Mouse (Mus musculus) frontal cortex, adult 2 months (tissue): ENCODE data around the gene Sugp1. TPM values are rescaled to one million over a fixed set of nuclear protein-coding genes. Genes with fewer than 3 reads are reported as not detected.
A peak's percentile ranks its signal among the peaks of the same experiment; 100 is the strongest.
"Not testable (repeated sequence)": the region's sequence is repeated elsewhere in the genome, so short reads cannot be mapped to it uniquely, and the experiment has no call there.

Experiments used
- DNase-seq, 2 experiments: peaks; one replicate each; pipeline ENCODE4 v3.0.0; 2022; ENCODE audit warnings: low spot score in 1 of 2; ENCODE audit errors: extremely low spot score in 1 of 2
- polyA plus RNA-seq: library from polyadenylated mRNA; depleted of rRNA; stranded (reverse); fragments of >200 nt; gene quantifications from 2 replicates; pipeline ENCODE4 v1.2.3, GENCODE M21; 2012

The Sugp1 gene
- polyA plus RNA-seq, 1 experiment = 40.8 TPM

DNA sequence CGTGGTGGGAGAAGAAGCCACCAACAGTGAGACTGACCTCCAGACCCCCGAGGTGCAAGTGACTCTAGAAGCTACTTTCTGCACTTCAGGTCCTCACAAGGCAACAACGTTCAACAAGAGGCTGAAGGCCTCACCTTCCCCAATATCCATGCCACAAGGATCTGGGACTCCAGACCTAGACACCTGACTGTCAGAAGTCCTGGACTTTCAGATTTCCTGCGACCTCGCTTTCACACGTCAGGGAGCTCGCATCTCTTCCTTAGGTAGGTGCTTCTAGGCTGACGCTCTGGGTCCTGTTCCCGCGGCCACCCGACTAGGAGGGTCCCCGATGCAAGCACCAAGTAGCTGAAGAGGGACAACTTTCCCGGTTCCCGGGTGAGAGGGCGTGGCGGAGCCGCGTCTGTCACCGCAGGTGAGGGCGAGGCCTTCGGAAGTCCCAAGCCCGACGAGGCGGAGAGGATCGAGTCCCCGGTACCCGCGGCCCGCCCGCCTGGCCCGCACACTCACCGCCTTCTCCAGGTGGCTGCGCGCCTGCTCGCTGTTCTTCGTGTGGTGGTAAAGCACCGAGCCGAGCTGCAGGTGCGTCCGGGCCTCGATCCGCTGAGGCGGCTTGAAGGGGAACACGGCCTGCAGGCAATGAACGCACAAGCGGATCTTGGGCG is 597 bp upstream of the Sugp1 start:
- peak in 1 of 2 experiments; percentile 19 for DNase-seq

DNA sequence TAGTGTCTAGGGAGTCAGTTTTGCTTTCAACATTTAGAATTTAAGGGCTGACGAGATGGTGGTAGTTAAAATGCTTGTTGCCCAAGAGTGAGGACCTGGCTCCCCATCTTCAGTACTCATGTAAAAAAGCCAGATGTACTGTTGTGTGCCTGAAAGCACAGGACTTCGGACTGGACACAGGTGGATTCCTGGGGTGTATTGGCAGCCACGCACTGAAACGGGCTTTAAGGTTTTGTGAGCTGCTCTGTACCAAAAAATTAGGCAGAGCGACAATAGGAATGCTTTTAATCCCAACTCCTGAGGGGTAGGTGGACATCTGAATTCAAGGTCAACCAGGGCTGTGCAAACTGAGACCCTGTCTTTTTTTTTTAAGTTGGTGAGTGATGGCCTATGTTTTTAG is 1.4 kb downstream of the Sugp1 start:
- DNase-seq = no peak

DNA sequence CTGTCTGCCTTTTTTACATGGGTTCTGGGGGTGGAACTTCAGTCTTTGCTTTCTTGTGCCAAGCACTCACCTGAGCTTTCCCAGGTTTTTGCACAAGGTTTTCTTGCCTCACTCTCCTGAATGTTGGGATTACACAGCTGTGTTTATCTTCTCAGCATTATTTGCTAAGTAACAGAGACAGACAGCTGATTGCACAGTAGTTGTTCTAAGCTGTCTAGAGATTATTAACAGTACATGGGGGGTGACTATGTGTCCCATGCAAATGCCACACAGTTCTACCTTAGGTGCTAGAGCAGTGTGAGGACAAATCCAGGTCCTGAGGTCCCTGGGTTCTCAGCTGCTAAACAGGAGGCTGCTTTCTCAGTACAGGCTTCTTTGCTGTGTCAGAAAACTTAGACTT is 7.0 kb downstream of the Sugp1 start:
- DNase-seq = no peak

DNA sequence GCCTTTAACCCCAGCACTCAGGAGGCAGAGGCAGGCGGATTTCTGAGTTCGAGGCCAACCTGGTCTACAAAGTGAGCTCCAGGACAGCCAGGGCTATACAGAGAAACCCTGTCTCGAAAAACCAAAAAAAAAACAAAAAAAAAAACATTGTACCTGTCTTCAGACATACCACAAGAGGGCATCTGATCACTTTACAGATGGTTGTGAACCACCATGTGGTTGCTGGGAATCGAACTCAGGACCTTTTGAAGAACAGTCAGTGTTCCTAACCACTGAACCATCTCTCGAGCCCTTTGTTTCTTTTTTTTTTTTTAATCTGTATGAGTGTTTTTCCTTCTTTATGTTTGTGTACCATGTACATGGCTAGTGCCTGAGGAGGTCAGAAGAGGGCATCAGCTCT is 7.8 kb downstream of the Sugp1 start:
- not testable (repeated sequence) for DNase-seq

DNA sequence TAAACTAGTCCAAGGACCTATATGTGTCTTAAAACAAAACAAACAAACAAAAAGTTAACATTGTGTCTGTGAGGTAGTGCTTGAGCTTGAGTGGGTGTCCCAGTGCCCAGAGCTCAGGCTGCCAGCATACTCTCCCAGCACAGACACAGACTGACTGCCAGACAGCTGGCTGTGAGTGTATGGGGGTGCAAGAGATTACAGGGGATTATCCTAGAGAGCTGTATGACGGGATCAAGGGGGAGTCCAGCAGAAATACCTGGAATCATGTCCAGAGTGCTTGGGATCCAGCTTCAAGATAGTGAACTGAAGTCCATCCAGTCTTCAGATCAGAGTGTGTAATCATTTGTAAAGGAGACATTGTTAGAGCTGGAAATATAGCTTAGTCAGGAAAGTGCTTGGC is 15.1 kb downstream of the Sugp1 start:
- no peak for DNase-seq

DNA sequence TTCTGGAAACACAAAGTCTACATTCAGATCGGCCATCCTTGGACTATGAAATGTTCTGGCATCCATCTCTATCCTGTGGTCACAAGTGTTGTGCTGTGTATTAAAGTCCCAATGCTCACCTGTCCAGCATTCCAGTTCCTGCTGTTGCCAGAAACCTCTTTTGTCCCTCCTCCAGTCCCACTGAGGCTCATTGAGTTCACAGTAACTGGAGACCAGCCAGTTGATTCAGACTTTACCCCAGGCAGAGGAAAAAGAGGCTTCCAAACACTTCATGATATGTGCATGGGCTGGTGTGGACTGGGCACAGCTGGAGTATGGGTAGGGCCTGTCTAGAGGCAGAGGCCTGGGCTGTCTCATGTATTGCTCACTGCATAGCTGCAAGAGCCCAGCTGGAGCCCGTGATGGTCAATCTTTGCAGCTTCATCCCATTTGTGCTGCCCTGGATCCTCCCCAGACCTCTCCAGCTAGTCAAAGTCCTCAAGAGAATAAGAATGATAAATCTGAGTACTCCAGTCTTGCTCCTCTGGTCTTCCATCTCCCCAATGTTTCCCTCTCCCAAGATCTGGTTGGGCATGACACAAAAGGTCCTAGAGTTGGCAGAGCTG is 29.3 kb downstream of the Sugp1 start:
- DNase-seq = no peak

DNA sequence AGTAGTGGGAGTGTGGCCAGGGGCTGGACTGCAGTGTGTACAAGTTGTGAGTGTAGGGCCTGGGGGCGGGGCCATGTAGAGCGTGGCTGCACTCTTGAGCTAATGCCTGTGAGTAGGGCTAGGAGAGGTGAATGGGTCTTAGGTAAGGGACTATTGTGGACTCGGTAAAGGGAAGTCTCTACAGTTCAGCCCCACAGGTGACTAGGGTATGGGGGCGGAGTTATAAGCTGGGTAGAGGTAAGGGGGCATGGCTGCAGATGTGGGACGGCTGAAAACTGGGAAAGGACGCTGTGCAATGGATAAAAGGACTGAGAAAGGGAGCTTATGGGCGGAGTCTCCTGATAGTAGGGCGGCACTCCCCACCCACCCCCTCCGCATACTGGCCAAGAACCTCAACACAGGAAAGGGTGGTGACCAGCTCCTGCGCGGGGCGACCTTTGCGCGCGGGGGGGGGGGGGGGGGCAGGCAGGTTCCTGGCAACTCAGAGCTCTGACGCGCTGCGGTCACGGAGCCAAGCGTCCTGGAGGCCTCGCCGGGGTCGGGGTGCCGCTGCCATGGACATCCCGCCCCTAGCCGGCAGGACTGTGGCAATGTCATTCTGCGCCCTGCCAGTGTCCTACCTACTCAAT is 29.9 kb downstream of the Sugp1 start, which contains the start of gene Tm6sf2:
Gene Tm6sf2, plus strand, starts transcription at position 484 of the 629 bp plus-strand sequence.
- DNase-seq = no peak

DNA sequence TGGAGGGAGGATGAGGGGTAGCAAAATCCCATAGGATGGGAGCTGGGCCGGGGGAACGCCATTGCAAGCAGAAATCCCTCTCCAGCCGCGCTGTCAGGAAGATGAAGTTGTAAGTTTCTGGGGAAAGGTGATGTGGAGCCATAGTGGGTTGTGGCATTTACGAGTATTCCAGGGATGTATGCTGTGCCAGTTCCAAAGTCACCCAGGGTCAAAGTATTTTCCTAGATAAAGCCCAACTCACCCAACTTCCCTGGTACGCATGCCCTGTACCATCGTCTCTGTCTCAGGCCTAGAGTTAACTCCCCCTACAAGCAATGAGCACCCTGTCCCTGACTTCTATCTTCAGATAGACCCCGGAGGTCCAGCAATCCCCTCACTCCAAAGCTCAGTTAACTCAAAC is 30.5 kb downstream of the Sugp1 start:
- no peak for DNase-seq

DNA sequence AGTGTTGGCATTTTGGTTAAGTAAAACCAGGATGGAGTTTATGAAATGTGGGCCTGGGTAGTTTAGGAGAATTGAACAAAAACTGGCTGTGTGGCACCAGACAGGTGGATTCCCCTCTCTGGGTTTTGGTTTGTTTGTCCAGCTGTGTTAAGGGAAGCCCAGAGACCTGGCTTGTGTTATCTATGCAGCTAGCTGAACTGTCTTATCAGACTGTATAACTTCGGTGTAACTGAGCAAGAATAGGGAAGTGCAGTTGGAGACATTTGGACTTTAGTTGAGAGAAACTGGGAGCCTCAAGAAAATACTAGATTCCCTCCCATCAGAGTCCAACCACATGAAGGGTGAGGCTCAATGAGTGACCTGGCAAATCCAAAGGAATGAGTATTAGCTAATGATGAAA is 31.1 kb downstream of the Sugp1 start:
- no peak for DNase-seq

DNA sequence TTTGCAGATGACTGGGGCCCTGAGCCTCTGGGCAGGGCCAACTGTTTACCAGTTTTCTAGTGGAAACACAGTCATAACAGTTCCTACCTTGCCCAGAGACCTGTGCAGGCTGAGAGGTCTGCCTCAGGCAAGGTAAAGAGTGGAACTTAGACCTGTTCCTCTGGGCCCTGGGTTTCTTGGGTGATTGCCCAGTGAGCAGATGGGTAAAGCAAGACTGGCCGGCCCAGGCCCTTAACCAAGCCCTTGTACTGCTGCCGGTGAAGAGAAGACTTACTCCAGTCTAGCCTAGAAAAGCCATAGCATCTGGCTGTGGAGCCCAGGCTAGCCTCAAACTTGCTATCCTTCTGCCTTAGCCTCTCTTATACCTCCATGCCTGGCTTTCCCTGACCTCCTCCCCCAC is 39.4 kb downstream of the Sugp1 start:
- DNase-seq = no peak

DNA sequence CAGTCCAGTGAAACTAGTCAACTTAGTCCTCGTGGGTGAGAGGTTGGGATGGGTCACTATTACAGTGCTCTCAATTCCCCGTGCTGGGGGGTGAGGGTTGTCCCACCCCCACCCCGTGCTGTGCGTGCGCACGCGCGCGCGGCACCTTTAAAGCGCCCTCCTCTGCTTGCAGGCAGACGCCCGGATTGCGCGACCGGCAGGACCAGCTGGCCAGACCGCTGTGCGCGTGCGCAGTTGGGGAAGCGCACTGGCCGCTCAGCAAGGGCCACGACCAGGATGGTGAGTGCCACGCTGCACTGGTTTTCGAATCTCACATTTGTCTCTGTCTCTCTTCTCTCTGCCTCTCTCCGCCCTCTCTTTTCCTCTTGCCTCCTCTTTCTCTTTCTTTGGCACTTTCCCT is 40.7 kb downstream of the Sugp1 start, which contains the start of gene Hapln4:
Gene Hapln4, plus strand, starts transcription at position 173 of the 400 bp plus-strand sequence.
- peak in 1 of 2 experiments; percentile 71 for DNase-seq

DNA sequence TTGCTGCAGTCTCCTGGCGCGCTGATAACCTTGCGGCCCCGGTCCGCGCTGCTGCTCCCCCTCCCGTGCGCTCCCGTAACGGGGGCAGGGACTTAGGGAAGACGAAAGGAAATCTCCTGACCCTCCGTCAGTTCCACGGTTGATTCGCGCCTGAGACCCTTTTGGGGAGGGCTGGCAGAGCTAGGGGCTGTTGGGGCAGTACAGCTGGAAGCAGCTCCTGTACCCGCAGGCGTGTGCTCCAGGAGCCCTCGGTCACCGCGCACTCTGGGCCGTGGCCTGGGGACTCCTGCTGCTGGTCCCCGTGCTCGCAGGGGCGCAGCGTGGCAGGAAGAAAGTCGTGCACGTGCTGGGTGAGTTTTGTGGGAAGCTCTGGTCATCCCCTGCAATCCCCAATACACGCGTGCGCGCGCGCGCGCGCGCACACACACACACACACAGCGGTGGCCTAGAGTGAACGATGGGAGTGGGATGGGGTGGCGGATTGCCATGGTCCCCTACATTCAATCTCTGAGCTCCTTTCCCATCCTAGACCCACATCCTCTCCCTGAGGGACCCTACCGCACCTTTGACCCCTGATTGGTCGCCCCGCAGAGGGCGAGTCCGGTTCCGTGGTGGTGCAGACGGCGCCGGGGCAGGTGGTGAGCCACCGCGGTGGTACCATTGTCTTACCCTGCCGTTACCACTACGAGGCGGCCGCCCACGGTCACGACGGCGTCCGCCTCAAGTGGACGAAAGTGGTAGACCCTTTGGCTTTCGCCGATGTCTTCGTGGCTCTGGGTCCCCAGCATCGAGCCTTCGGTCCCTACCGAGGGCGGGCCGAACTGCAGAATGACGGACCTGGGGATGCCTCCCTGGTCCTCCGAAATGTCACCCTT is 41.8 kb downstream of the Sugp1 start:
- DNase-seq = no peak

DNA sequence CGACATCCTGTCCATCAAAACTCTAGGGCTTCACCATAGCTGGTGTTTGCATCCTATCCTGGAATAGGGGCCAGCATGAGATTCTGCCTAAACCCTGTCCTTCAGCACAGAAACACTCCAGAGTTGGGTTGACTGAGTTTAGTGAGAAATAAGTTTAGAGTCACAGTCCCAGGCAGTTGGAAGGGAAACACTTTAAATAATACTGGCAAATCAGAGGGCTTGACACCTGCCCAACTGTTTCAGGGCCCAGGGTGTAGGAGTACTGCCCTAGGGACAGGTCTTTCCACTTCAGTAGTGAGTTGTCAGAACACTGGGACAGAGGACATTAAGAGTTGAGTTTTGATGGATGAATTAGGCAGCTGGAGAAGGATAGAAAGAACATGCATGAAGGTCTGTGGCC is 43.5 kb downstream of the Sugp1 start:
- DNase-seq = no peak

DNA sequence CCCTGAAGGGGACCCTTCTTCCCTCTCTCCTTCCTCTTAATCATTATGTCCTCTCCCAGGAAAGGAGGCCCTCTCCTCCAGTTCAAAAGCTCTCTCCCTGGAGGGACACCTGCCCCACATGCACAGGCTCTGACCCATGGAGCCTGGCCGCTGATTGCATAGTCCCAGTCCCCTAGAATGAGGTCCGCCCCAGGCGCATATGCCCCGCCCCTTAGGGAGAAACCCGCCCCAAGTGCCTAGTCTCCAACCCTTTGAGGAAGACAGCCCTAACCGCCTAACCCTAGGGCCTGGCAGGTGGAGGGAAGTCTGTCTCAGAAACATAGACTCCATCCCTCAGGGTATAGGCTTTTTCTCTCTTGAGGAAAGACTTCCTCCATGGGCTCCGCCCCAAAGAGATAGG is 44.6 kb downstream of the Sugp1 start:
- no peak for DNase-seq

DNA sequence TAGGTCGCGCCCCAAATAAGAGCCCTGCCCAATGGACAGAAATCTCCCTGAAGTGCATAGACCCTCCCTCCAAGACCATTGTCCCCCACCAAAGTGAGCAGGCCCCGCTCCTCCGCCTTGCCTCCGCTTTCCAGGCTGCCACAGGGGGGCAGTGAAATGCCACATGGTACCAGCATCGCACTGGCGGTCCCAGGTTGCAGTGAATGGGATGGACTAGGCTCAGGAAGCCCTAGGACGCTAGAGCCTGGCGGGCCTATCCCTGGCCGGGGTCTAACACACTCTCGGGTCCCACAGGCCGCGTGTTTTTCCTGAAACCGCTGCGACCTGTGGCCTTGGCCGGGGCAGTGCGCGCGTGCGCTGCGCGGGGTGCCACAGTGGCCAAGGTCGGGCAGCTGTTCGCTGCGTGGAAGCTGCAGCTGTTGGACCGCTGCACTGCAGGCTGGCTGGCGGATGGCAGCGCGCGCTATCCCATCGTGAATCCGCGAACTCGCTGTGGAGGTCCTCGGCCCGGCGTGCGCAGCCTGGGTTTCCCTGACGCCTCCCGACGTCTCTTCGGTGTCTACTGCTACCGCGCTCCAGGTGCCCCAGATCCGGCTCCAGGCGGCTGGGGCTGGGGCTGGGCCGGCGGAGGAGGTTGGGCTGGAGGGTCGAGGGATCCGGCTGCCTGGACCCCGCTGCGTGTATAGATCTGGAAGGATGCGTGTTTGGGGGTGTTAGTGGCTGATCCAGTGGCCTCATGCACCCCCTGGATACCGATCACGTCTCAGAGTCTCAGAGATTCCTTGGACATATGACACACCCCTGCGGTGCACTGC is 45.4 kb downstream of the Sugp1 start:
- peak in 1 of 2 experiments; percentile 76 for DNase-seq

DNA sequence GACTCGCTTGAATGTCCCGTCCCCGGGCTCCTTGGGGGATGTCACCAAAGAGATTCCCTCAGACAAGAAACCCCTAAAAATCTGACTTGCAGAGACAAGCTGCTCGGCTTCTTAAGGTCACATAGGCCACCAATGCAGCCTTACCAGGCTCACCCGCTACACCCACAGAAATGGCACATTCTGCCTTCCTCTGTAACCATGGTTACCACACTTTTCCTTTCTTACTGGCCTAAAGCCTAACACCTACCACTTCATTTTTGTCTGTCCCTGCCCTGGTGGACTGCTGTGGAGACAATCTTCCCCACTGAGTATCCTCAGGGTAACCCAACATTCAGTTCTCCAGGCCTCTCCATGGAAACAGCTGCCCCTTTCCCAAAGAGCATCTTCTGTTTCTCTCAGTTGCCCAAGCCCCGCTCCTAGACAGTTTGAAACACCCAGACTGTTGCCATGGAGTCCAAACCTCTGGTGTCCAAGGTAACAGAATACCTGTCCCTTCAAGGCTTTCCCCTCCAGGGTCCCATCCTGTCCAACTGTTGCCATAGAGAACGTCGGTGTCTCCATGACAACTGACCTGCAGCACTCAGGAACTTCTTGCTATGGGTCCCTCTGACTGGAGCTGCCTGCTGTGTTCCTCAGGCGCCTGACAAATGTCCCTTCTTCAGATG is 46.8 kb downstream of the Sugp1 start:
- no peak for DNase-seq

DNA sequence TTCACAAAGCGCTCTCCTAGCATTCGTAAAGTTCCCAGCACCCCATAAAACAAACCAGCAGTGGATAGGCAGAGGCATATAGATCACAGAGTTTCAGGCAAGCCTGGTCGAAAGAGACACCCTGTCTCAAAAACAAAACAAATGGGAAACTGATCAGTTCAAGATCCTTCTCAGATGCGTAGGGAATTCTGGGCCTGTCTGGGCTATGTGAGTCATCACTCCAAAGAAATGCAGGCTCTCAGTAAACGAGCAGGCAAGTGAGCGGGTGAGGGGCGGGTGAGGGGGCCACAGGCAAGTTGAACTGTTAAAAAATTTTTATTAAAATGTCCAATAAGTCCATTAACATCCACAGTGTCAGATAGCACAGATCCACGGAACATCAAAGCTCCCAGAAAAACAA is 50.2 kb downstream of the Sugp1 start:
- no peak for DNase-seq

DNA sequence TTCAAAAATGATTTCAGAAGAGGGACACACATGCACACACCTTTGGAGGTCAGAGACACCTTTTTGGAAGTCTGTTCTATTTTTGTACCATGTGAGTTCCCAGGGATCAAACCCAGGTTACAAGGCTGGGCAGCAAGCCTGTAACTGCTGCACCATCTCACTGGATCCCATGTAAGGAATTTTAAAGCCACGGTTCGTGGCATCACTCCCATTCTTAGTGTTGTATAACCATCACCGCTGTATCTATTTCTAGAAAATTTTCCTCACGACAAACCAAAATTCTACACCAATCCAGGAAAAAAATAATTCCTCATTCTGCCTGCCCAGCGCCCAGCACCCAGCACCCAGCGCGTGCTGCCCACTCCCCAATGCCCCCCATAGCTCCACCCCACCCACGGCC is 56.7 kb downstream of the Sugp1 start:
- peak; percentile 56 to 78 for DNase-seq

DNA sequence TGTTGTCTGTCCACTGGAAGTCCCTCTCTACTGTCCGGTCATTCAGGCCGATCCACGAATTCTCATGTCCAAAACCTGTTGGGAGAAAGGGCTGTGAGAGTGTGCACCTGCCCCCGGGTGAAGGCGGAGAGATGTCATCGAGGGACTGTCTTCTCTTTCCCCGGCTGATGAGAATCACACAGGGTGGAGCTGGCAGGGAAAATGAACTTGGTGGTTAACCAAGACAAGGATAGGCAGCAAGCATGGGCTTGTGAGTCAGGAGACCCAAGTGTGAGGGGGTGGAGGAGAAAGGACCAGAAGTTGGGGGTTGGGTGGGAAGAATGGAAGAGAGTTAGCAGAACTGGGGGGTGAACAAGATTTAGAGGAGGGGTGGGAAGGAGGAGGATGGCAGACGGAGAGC is 57.6 kb downstream of the Sugp1 start:
- peak; percentile 58 to 74 for DNase-seq

DNA sequence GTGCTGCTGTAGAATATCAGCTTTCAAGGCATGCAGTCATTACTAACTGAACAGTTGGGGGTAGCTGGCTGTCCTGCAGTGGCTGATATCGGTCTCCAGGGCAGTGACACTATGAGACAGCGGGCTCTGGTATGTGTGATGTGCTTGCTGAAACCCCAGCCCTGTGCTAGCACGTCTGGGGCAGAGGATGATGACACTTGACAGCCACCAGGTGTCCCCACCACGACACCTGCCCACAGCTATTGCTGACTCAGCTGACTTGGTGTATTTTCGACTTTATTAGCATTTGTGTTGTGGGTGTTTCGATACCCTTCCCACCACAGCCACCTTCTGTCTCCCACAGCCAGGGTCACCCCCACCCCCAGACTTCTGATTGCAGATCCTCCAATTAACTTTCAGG is 61.9 kb downstream of the Sugp1 start:
- DNase-seq = no peak
